Mouse (Mus musculus): ENCODE measurements around the gene Ovca2.

The Ovca2 gene

DNA sequence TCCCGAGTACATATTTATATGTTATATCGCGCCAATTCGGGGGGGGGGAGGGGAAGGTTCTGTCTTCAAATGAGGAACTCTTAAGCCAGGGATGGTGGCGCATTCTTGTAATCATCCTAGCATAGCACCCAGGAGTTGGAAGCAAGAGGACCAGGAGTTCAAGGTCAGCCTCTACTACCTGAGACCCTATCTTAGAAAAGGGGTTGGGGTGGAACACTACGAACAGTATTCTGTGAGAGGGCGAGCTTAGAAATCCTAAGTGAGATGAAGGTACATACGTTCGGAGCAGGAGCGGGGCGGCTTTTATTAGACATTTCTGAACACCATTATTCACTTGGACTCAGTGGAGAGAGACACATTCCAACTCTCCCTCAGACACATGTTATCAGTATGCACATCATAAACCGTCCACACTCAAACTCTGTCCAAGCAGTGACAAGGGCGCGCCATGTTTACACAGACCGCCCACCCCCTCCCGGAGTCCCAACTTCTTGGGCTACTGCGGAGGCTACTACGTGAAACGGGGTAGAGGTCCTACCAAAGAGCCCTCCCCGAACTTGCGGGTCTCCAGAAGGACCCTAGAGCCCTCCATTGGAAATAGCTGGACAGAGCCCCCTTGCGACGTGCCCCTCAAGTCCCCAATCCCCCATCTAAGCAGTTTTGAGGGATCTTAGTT lies 9.1 kb downstream of the Ovca2 start, which contains the start of gene Hic1:
TSS of gene Hic1 (minus strand) at position 115 of the 676 bp plus-strand sequence.
- no peak for DNase-seq

DNA sequence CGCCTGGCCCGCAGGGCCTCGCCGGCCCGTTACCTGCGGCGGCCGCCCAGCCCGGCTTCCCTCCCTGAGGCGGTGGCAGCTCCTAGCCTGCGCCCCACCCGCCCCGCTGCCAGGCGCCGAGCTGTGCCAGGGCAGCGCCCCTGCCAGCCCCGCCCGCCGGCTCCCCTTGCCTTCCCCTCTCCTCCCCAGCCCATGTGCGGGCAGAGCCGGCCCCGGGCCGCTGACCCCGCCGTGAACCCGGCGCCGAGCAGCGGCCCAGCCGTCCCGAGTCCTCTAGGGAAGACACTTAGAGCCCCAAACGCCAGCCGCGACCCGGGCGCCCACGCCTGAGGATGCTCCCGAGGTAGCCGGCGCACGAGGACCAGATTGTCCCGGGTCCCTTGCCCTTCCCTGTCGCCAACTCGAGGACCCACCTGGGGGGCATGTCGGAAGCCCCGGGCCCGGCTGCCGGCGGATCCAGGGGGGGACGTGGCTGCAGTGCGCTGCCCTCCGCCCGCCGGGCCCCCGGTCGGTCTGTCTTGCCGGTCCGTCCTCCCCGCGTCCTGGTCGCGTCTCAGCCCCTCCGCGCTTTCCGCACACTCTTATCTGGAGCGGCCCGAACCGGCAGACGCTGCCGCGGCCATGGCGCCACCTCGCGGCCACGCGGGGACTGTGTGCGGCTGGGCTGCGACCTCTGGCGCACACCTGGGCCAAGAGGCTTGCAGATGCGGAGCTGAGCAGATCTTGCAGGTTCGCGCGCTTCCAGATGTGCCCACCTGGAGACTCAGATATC lies 9.9 kb downstream of the Ovca2 start:
- DNase-seq, result peak; percentile 83 to 87

DNA sequence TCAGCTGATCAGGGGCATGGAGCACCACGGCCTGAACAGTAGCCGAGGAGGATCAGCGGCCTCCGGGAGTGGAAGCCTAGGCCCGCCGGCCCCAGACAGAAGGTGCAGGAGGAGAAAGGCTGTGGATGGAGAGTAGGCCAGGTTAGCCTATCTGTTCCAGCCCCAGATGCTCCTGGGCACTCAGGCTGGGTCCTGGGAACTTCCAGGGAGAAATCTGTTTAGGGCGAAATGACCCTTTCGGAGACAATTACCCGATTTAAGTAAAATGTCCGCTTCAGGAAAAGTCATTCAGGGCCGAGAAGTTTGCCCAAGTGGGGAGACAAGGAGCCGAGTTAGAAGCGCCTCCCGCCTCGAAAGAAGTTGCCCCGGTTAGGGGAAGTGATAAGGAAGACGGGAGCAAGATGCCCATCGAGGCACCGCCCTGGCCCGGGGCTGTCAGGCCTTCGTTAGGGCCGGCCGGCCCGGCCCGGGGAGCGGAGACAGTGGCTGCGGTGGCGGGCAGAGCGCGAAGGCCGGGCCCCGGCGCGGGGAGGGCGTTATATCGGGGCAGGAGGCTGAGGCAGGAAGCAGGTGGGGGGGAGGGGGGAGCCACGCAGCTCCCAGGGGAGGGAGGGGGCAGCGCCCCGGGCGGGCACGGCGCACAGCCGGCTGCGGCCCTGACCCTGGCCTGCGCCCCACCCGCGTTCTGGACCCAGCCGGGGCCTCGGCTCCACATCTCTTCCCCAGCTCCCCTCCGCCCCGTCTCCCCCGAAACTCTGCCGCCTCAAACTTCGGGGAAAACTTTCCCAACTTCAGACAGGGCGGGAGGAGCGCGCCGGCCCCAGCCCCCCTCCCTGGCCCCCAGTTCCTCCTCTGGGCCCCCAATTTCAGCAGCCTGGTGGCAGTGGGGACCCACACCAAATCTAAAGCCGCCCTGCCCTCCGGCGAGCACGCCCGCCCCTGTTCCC lies 10.7 kb downstream of the Ovca2 start:
- DNase-seq, result no peak

DNA sequence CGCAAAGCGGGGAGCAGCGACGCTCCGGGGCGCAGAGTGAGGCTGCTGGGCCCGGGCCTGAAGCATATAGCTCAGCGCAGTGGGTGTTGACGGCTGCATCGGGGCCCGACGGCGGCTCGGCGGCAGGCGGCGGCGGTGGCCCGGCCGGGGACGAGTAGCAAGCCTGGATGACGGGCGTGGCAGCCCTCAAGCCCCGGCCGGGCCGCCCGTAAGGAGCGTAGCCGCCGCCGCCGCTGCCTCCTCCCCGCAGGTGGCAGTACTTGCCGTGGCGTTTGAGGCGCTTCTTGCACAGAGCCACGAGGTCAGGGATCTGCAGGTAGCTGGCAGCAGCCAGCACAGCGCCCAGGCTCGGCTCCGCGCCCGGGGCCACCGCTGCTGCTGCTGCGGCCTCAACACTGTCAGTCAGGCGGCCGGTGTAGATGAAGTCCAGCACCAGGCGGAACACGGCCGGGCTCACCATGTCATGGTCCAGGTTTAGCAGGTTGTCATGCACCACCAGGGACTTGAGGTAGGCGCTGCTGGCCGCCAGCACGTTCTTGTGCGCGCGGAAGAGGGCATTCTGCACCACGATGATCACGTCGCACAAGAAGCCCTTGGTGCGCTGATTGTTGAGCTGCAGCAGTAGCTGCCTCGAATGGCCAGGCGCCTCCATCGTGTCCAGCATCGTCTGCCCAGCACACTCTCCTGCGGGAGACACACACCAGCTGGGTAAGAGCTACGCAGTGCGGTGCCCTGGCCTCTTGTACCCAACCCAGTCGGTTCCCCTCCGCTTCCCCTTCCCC lies 11.6 kb downstream of the Ovca2 start:
- peak; percentile 47 to 59 for DNase-seq

DNA sequence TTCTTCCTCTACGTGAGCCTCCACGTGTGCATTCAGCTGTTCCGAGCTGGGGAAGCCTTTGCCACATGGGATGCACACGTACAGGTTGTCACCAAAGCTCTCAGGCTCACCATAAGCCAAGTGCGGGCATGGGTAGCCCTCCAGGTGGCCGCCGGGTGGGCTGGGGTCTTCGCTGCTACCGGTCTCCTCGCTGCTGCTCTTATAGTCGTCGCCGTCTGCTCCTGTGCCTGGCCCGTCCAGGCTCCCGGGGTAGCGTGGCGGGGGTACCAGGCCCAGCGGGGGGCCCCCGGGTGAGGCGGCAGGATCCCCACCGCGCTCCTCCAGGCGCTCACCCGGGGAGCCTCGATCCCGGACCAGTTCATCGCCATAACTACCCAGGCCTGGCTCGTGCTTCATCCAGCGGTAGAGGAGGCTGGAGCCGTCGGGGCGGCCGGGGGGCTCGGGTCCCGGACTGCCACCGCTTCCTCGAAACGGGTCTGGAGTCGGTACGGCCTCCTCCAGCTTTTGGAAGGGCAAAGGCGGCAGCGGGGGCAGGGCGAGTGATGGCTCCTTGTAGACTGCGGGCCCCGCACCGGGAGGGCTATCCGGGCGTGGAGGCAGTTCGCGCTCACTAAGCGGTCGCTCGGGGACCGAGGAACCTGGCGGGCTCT lies 12.3 kb downstream of the Ovca2 start:
- DNase-seq, result no peak

DNA sequence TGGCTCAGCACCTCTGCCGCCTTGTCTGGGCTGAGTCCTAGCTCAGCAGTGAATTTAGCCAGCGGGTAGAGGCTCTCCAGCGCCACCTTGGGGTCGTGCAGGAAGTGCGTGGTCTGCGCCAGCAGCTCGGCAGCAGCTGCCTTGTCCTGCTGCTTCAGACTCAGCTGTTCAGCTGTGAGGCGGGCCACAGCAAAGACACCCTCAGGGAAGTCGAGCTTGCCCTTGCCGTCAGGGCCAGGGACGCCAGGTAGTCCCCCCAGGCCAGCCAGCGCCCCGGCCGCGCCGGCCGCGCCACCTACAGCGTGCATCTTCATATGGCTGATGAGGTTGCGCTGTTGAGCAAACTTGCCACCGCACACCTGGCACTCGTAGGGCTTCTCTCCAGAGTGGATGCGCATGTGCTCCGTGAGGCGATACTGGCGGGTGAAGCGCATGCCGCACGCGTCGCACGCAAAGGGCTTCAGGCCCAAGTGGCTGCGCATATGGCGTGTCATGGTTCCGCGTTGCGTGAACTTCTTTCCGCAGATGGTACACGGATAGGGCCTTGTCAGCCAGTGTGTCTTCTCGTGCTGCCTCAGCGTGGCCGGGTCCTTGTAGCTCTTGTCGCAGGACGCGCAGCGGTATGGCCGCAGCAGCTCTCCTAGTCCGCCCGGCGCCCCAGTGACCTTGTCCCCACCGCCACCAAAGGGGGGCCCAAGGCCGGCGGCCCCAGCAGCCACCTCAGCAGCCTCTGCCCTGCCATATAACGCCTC lies 13.0 kb downstream of the Ovca2 start:
- peak; percentile 80 to 85 for DNase-seq

DNA sequence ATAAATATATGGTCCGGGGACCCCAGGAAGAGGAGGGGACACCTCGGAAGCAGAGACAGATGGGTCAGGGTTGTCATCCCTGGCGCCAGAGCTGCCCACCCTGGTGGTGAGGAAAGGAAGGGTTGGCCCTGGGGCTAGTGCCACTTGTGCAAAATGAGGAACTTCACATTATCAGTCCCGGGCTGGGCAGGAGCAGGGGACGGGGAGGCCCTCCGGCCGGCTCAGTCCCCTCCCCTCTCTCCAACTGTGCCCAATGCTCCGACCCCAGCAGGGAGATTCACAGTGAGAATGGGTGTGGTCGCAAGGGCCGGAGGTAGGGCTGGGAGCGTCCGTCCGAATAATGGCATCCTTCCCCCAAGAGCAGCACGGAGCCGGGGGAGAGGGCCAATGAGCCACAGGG lies 13.9 kb downstream of the Ovca2 start:
- no peak for DNase-seq

DNA sequence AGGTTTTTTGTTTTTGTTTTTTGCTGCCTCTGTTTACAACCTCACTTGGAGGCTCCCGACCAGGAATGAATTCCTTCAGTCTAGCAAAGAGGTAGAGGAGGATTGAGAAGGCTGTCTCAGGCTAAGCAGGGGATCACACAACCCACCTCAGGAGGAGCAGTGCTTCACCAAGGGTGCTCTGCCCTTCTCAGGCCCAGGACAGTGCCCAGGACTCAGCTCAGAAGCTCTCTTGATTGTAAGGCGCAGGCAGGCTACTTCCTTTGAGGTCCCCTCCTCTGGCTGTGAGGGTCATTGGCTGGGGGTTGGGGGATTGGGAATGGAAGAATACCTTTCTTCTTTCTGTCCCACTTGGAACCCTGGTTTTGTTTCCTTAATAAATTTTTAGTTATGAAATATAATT lies 14.6 kb downstream of the Ovca2 start:
- DNase-seq, result no peak

DNA sequence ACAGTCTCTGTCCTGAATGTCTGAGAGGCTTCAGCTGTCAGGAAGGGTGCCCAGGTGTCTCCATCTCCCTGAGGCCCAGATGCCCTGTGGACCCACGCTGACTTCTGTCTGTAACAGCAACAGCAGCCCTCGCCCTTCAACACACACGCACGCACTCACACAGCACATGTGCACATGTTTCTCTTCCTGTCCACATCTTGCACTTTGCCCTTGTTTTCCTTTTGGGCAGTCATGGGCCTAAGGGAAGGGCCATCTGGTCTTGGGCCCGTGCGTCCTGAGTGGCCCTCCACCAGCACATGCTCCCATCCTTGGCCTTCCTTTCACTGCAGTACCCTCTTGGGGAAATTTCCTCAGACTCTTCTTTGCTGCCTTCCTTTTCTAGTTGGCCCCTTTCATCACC lies 15.3 kb downstream of the Ovca2 start:
- no peak for DNase-seq

DNA sequence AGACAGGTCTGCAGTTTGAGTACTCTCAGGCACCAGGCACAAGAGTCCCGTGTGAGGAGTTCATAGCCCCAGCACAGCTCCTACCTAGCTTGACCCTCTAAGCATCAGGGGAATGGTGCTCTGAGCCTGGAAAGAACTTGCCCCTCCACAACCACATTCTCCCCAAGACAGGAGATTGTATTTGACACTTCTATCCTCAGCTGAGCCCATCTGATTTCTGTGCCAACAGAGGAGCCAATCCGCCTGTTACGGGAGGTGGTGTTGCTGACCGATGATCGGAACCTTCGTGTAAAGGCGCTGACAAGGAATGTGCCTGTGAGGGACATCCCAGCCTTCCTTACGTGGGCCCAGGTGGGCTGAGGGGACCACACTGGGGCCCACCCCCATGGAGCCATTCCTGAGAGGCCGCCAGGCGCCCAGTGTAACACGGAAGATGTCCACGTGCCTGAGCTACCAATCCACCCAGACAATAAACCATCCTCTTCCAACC lies 16.0 kb downstream of the Ovca2 start:
- DNase-seq, result no peak

DNA sequence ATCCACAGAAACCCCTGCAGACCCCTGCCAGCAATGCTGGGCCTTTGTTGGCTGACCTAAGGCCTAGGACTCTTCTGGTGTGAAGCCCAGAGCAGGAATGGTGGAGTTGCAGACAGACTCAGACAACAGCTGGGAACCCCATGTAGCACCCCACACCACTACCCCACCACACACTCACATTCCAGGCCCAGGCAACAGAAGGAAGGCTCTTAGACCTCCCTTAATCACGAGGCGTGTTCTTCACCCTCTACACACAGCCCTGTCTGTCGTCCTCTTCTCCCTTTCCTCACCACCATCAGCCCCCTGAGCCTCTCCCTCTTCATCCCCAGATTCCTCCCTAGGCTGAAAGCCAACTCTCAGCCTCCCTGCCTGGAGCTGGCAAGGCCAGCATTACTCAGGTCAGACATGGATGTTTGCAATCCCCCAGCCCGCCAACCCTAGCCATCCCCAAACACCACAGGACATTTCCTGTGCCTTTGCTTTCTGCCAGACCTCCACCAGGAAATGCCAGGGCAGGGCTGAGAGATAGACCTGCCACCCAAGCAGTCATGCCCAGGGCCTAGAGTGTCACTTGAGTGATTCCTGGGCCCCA lies 17.1 kb downstream of the Ovca2 start:
- peak in 1 of 2 experiments; percentile 26 for DNase-seq

DNA sequence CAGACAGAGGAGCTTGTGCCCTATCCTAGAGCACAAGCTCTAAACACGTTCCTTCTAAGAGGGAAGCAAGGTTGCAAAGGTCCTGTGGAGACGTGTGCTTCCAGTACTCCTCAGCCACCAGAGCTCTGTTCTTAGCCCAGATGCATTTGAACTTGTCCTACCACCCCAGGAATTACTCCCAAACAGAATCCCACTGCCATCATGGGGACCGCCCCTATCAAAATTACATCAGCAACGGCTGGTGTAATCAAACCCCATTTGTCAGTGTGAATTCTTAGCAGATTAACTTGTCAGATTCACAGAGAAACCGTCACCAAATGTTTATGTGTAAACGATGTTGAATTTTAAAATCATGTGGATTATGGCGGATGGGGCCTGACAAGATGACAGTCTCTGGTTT lies 17.7 kb downstream of the Ovca2 start:
- DNase-seq, result no peak

DNA sequence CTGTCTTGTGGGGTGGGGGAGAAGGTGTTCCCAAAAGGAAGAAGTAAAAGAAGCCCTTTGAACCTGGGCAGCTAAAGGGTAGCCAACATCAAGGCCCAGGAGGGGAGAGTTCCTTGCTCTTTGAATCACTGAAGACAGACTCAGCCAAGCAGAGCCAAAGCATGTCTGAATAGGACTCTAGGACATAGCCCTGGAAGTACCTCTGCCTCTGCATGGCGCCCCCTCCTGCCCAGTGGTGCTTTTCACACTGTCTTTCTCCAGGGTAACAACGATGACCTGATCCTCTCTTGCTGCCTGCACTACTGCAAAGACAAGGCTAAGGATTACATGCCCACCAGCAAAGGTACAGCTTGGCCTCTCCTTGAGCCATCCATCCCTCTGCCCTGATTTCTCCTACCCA lies 19.1 kb downstream of the Ovca2 start:
- peak in 1 of 2 experiments; percentile 41 for DNase-seq

DNA sequence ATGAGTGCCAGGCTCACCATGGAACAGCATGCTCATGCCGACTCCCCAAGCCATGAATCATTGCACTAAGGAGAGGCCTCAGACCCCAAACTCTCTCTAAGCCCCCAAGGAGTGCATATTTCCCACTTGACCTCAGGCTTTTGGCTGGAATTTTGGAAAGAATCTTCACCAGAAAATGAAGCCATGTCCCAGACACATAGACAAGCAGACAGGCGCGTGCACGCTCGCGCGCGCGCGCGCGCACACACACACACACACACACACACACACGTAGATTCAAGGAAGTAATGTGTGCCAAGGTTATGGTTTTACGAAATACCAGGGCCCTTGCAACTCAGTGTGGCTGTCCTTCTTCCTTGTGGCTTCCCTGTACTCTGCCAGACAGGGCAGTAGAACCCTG lies 20.2 kb downstream of the Ovca2 start:
- DNase-seq, result no peak

DNA sequence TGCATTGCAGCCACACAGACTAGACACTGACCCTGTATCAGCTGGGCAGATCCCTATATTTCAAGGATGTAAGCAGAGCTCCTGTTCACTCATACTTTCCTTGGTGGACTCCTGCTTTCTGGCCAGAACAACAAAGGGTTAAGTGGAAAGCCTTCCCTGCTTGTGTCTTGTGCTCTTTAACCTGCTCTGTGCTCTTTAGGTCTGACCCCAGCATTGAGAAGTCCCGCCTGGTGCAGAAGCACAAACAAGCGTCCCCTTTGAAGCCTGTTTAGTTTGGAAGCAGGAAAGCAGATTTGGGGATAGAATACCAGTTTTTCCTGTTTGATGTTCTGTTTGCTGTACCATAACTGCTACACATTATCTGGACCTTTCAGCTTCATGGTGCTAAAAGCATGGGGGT lies 20.7 kb downstream of the Ovca2 start:
- DNase-seq, result no peak

DNA sequence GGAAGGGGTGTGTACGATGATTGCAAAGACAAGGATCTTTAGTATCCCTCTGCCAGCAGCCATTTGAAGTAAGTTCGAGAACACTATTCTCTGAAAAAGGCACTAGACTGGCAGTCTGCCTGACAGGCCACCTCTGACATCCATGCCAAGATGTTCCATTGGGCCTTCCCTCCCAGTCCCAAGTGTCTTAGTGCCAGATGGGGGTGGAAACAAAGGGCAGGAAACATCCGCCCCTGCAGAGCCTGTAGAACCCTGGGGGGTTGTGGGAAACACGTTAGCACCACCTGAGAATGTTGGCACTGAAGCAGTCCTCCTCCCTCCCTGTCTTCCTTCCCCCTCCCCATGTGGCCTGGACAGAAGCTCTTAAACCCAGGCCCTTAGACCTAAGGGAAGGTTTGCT lies 21.6 kb downstream of the Ovca2 start:
- DNase-seq, result no peak

DNA sequence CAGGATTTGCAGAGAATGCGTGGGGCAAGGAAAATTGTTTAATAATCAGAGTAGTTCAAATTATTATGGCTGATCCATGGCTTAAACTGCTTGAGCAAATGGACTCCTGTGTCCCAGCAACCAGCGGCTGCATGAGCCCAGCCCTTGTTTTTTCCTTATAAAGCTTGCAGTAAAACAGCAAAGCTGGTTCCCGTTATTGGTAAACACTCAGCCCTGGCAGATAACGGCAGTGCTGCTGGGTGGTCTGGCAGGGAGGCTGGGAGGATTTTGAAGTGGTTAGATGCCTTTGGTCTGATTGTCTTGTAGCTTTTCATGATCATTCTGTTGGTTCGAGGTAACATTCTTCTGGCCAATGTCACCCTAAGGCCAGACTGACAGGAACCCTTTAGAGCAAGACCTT lies 22.2 kb downstream of the Ovca2 start:
- DNase-seq, result no peak

DNA sequence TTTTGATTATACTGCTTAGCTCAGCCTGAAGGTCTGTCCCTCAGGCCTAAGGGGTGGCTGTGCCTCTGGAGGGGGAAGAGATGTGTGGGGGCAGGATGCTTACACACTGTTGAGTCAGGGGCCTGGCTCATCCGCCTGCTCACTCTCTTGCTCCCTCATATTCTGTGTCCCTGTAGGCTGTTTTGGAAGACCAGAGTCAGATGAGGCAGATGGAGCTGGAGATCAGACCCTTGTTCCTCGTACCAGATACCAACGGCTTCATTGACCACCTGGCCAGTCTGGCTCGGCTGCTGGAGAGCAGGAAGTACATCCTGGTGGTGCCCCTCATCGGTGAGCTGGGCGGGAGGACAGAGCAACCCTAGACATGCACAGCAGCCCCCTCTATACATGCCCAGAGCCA lies 22.6 kb downstream of the Ovca2 start:
- no peak for DNase-seq

DNA sequence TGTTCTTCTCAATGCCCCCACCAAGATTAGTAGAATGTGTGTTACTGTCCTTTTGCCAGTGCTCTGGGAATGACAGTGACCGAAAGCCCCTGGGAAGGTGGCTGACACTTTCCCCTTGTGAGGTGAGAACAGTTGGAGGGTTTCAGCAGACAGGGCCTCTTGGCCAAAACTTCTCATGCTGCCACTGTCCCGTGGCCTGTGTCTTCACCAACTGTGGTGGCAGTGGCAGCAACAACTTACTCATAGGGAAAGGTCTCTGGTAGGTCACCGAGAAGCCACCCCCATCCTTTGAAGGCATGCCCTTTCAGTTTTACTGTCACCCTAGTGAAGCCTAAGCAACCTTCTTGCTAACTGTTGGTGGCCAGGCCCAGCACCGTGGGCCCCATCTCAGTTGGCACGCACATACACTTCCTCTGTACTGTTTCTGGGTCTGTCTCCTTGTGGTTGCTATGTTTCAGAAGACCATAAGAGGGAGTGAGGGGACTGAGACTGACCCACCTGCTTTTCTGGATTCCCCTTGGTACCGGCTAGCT lies 24.5 kb downstream of the Ovca2 start:
- DNase-seq, result peak in 1 of 2 experiments; percentile 4
